Mouse (Mus musculus) kidney, adult 11 months (tissue): ENCODE data around the gene Tm4sf5.

Experiments used
- DNase-seq: peaks from one replicate; pipeline ENCODE4 v3.0.0; 2022

The Tm4sf5 gene

GRCm38 (mm10) chr11:70553940-70554339 is 48.9 kb downstream of the Tm4sf5 start:
- no peak for DNase-seq

- DNase-seq, result no peak
These were observed 52.5 kb downstream of the Tm4sf5 start for GRCm38 (mm10) chr11:70557545-70557944.
